Comparison of ENCODE assay signal across 9 mouse cellular contexts in genomic region chr11:95688515-95688914, GRCm38 (mm10). TPM values are rescaled to one million over a fixed set of nuclear protein-coding genes. Genes with fewer than 3 reads are reported as not detected.
DNase-seq lines count a peak whose midpoint lies in the region; ATAC-seq and TF ChIP-seq lines count a peak whose summit lies in the region.
"Had no signal": no experiment of that assay in that cellular context is flagged by ENCODE, and none has a peak within 500 bp of the region (broad histone marks: within the 10 kb centered on the region; RNA-seq: fewer than 3 reads in every experiment).

No protein-coding gene starts in this region.

- no peaks in the 10 kb centered on the region; the same call in 1 of the 2 replicates for H3K27me3 ChIP-seq in liver, embryonic 11.5 days (replicated peaks; ENCODE audit: control insufficient read depth, insufficient read depth, low read length)
- H3K27me3 ChIP-seq in small intestine, adult 2 months (ENCODE audit: control insufficient read depth, insufficient read depth, low read length), result no peaks in the 10 kb centered on the region
- H3K27me3 ChIP-seq: hindbrain, embryonic 15.5 days had no signal

- peak overlapping the region; percentile 81 for H3K27ac ChIP-seq in liver, embryonic 11.5 days (ENCODE audit: low read depth, low read length)
- H3K27ac ChIP-seq in small intestine, adult 2 months (ENCODE audit: insufficient read depth, low read depth, low read length), result peak overlapping the region; percentile 63
- H3K27ac ChIP-seq: hindbrain, embryonic 15.5 days had no signal

- no peaks in the 10 kb centered on the region for H3K9me3 ChIP-seq in liver, embryonic 11.5 days (ENCODE audit: control insufficient read depth, low read length)
- H3K9me3 ChIP-seq: hindbrain, embryonic 15.5 days had no signal

- ATAC-seq in liver, embryonic 11.5 days (replicated peaks; ENCODE audit: low FRiP score), result peak; percentile 51

- H3K4me2 ChIP-seq in liver, embryonic 11.5 days, result peak overlapping the region; percentile 58
- H3K4me2 ChIP-seq: hindbrain, embryonic 15.5 days had no signal

- H3K4me3 ChIP-seq in liver, embryonic 11.5 days (ENCODE audit: low read depth, low read length), result peak overlapping the region; percentile 24
- peak overlapping the region; percentile 17; the same call in 1 of the 2 replicates for H3K4me3 ChIP-seq in small intestine, adult 2 months (ENCODE audit: low read depth, low read length)
- H3K4me3 ChIP-seq: hindbrain, embryonic 15.5 days had no signal

- TF ChIP-seq POLR2A in small intestine, adult 2 months (IDR thresholded peaks at IDR 0.05; ENCODE audit: low read depth, low read length), result no peak

- DNase-seq in gastrocnemius, postnatal 14 days, result peak; percentile 22
- DNase-seq in gastrocnemius, postnatal 4 days (ENCODE audit: low spot score in 2 of 2), result no peak
- DNase-seq in brain, adult 2 months (ENCODE audit: low read depth, low spot score), result peak; percentile 28
- peak; percentile 61 to 67 for DNase-seq in heart, postnatal 36 days
- peak; percentile 50 for DNase-seq in liver, embryonic 11.5 days (ENCODE audit: low spot score)
- DNase-seq in testis, postnatal 14 days (ENCODE audit: low spot score), result no peak
- no peak for DNase-seq in frontal cortex, postnatal 10 days (ENCODE audit: low spot score in 2 of 2)

- no peaks in the 10 kb centered on the region; the same call in 1 of the 2 replicates for H3K36me3 ChIP-seq in liver, embryonic 11.5 days (ENCODE audit: control insufficient read depth, insufficient read depth, low read length)
- no peaks in the 10 kb centered on the region for H3K36me3 ChIP-seq in small intestine, adult 2 months (ENCODE audit: control insufficient read depth, insufficient read depth, low read length)
- H3K36me3 ChIP-seq: hindbrain, embryonic 15.5 days had no signal

- intact Hi-C loops in gastrocnemius, postnatal 14 days (cut with DNase I; ENCODE audit: low total_unique reads), result no loop called here
- intact Hi-C loops in heart, postnatal 36 days (cut with DNase I), result loop anchor here (1.0 to 5.0 kb wide), 2 partner anchors 21 to 164 kb away; no protein-coding TSS in a partner anchor

- WGBS in liver, embryonic 11.5 days, result 21% methylated on average over 6 of the region's 6 CpGs
- 15% methylated on average over 6 of the region's 6 CpGs for WGBS in small intestine, adult 2 months

- peaks cover 36% of the 10 kb centered on the region for H3K4me1 ChIP-seq in liver, embryonic 11.5 days (replicated peaks; ENCODE audit: control insufficient read depth, insufficient read depth, low read length)
- peaks cover 12% of the 10 kb centered on the region for H3K4me1 ChIP-seq in small intestine, adult 2 months (ENCODE audit: control insufficient read depth, insufficient read depth, insufficient read length, low read length)
- H3K4me1 ChIP-seq: hindbrain, embryonic 15.5 days had no signal

- no peak for TF ChIP-seq CTCF in small intestine, adult 2 months (IDR thresholded peaks at IDR 0.05; ENCODE audit: extremely low read depth, insufficient read length, insufficient replicate concordance, low read depth, low read length)

- H3K9ac ChIP-seq in liver, embryonic 11.5 days (ENCODE audit: low read depth, low read length), result peak overlapping the region; percentile 62
- H3K9ac ChIP-seq: hindbrain, embryonic 15.5 days had no signal

RNA-seq across cellular contexts. Expression of gene Phb, which starts 21.8 kb away (rescaled TPM):
- 100 to 1,000 TPM; 149 to 153 TPM for total RNA-seq in gastrocnemius, postnatal 14 days (2021)
- total RNA-seq in gastrocnemius, postnatal 4 days (2021), result 100 to 1,000 TPM; 144 to 147 TPM
- 100 to 1,000 TPM; 362 to 417 TPM for total RNA-seq in heart, postnatal 36 days (2021)
- polyA plus RNA-seq in liver, embryonic 11.5 days (2014; fragmentation: Nextera tagmentation; extraction: Ambion mirVana), result 308 and 337 TPM in 2 replicates
- polyA plus RNA-seq in small intestine, adult 2 months (2012; rRNA removed), result 61.3 and 68.9 TPM in 2 replicates

RNA-seq across cellular contexts. Expression of gene Zfp652, which starts 24.0 kb away (rescaled TPM):
- 10 to 100 TPM; 42.0 to 43.1 TPM for total RNA-seq in gastrocnemius, postnatal 14 days (2021)
- total RNA-seq in gastrocnemius, postnatal 4 days (2021), result 10 to 100 TPM; 49.2 to 53.4 TPM
- 10 to 100 TPM; 50.7 to 50.8 TPM for total RNA-seq in heart, postnatal 36 days (2021)
- 8.7 TPM in 2 replicates for polyA plus RNA-seq in liver, embryonic 11.5 days (2014; fragmentation: Nextera tagmentation; extraction: Ambion mirVana)
- 12.4 and 25.1 TPM in 2 replicates for polyA plus RNA-seq in small intestine, adult 2 months (2012; rRNA removed)

RNA-seq across cellular contexts. Expression of gene B130006D01Rik, which starts 34.9 kb away (rescaled TPM):
- under 1 TPM; 0.24 to 0.25 TPM for total RNA-seq in gastrocnemius, postnatal 14 days (2021)
- total RNA-seq in gastrocnemius, postnatal 4 days (2021), result 1 to 10 TPM in 1 of 2 experiments, under 1 TPM in 1; 0.83 to 1.1 TPM
- total RNA-seq in heart, postnatal 36 days (2021), result under 1 TPM; 0.22 to 0.46 TPM
- polyA plus RNA-seq in liver, embryonic 11.5 days (2014; fragmentation: Nextera tagmentation; extraction: Ambion mirVana), result 1.5 and 1.6 TPM in 2 replicates
- 0.05 TPM in 1 of 2 replicates, not detected in the other for polyA plus RNA-seq in small intestine, adult 2 months (2012; rRNA removed)

Comparison
In these comparisons a context has a peak if more than half of its experiments do, and no peak if none do; other contexts are left out.
1. DNase-seq: peak in gastrocnemius, postnatal 14 days (single experiment), brain, adult 2 months (single experiment), heart, postnatal 36 days (2 of 2) and liver, embryonic 11.5 days (single experiment); none in gastrocnemius, postnatal 4 days (0 of 2), testis, postnatal 14 days (single experiment) and frontal cortex, postnatal 10 days (0 of 2).